Mouse (Mus musculus) adrenal gland, adult 2 months (tissue): ENCODE results near the gene Grid2. TPM values are rescaled to one million over a fixed set of nuclear protein-coding genes. Genes with fewer than 3 reads are reported as not detected.

Experiments used
- DNase-seq: peaks from one replicate; pipeline ENCODE4 v3.0.0; 2021
- polyA plus RNA-seq: library from polyadenylated mRNA; depleted of rRNA; stranded (reverse); fragments of >200 nt; gene quantifications from 2 replicates; pipeline ENCODE4 v1.2.3, GENCODE M21; 2012
- total RNA-seq, 2 experiments: library from RNA; stranded (reverse); gene quantifications; 2 replicates each; pipeline ENCODE4 v1.2.3; 2021

Gene Grid2
- total and polyA plus RNA-seq, 3 experiments, result 0.10 TPM; not detected in 2

DNA sequence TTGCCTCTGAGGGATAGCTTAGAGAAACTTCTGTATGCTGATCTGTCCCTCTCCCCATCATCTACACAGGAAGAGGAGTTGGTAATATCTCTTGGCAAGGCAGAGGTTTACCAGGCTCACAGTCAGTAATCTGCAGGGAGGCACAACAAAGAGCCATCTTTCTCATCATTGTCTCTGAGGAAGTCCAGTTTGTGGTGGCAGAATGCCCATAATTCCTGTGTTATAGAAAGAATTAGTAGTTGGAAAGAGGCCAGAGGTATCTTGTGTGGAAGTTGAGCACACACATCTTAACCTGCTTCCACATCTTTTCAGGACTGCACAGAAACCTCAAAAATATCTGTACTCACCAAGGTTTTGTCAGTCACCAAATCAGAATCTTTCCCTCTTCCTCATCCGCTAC is 1071.3 kb downstream of the Grid2 start:
- DNase-seq, result no peak

GRCm38 (mm10) chr6:64327876-64328275 is 1072.2 kb downstream of the Grid2 start:
- no peak for DNase-seq

DNA sequence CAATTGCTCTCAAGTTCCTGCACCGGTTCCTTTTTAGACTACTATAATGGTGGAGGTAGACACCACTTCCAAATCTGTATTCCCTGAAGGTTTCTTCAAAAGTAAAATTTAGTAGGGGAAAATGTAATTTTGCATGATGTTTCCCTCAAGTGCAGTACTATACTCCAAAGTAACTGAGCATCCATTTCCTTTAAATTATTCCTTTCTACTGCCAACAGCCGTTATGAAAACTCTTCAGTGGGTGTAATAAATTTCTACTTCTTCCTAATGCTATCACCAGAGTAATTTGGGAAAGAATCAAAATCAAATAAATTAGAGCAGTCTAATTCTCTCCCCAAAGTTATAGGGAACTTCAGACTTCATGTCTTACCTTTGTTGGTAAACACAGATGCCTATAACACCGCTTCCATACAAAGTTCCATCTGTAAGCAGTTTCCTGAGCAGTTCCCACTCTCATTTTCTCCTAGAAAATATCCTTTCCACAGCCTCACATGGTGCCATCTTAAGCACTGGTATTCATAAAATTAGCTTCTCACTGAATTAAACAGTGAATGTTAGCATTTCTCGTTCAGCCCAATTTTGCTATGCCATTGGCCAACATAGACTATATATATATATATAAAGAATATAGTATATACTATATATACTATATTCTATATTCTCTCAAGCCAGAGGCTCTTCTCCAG is 1142.9 kb downstream of the Grid2 start:
- no peak for DNase-seq

- DNase-seq, result no peak
These were observed 1172.0 kb downstream of the Grid2 start for GRCm38 (mm10) chr6:64427658-64428057.

- no peak for DNase-seq
These were observed 1173.2 kb downstream of the Grid2 start for GRCm38 (mm10) chr6:64428898-64429297.

DNA sequence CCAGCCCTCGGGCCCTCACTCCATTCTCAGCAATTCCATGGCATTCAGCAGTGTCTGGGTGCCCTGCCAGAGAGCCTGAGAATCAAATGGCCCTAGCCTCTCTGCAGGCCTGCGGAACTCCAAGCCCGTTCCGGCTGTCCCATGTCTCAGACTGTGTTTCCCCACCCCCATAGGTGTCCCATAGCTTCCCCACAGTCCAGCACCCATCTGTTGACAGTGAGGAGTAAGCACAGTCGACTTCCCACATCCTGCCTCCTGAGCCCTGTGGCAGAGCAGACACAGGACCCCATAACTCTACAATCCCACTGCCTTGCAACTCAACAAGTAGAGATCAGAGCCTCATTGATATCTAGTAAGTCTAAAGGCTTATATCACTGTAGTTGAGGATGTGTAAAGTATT is 1192.5 kb downstream of the Grid2 start:
- DNase-seq, result no peak

DNA sequence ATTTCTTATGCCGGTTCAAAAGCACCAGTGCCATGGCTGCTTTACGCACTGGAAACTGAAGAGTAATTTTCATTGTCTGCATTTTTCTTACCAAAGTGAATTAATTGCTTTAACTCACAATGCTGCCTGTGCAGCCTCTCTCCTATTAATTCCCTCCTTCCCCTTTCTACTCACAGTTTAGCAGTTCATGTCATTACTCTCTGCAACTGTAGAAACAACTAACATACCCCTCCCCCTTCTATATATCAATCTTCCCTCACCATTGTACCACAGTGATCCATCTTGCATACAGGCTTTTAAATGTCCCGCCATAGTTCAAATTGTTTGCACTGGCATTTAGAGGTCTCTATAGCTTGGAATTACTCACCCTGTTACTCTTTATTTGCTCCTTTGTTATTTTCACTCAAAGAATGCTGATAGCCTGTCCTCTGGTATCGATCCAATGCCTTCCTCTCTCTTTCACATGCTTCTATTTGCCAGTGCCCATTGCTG is 1193.2 kb downstream of the Grid2 start:
- no peak for DNase-seq

DNA sequence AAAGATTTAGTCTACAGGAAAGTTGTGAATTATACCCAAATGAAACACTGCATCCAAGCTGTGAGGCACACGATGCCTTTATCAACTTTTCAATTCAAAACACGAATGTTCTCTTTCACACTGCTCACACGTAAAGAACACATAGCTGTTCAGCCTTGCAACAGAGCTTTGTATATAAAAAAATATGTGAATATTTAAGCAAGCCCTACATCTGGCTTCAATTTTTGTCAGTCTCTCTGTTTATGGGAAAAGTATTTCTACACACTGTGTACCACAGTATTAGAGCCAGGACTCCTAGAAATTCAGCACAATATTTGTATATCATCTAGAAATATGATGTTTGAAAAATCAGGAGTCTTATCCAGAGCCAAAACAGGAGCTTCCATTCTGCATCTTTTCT is 1195.1 kb downstream of the Grid2 start:
- no peak for DNase-seq

DNA sequence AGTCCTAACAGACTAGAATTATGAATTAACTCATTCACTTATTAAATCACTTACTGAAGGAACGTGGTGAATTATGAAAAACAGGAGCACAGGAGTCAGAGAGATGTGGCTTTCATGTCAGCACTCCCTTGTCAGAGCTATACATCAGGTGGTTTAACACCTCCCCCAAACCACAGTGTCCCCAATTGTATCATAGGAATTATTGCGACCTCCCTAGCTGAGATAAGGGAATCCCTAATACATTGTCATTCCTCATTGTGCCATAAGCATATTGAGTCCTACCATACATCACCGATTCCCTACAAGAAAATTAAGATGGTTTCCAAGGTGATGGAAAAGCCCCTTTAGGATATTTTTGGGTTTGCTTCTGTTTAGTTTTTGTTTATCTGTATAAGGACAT is 1224.2 kb downstream of the Grid2 start:
- no peak for DNase-seq

GRCm38 (mm10) chr6:64480592-64480991 is 1224.9 kb downstream of the Grid2 start:
- no peak for DNase-seq

- DNase-seq, result no peak
These were observed 1234.8 kb downstream of the Grid2 start for GRCm38 (mm10) chr6:64490313-64491067.

DNA sequence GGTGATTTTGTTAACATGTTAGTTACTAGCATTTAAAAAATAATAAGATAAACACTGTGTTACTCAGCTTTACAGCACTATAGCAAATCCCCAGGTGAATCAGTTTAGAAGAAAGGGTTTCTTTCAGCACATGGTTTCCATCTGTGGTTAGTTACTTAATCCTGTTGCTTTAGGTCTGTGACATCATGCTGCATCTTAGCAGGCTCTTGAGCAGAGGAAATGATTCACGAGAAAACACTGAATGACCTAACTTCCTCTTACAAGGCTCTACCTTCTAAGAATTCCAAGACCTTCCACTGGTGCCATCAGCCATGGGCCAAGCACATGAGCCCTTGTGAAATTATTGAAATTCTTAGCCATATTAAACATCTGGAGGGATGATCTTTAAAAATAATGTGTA is 1248.7 kb downstream of the Grid2 start:
- no peak for DNase-seq

DNA sequence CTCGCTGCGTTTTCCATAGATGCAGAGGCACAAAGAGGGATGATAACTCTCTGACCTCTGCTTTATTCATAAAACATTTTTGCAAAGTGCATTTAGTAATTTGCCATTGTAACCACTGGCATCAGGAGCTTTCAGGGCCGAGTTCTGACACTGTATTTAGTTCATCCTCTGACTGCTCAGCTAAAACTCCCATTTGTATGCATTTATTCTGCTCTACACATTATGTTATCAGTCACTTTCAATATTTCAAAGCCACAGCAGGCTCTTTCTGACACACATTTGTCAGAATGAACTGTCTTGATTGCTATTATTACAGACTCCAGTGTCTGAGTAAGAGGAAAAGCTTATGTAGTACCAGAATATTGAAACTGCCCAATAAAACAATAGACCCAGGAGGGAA is 1286.5 kb downstream of the Grid2 start:
- DNase-seq, result no peak

DNA sequence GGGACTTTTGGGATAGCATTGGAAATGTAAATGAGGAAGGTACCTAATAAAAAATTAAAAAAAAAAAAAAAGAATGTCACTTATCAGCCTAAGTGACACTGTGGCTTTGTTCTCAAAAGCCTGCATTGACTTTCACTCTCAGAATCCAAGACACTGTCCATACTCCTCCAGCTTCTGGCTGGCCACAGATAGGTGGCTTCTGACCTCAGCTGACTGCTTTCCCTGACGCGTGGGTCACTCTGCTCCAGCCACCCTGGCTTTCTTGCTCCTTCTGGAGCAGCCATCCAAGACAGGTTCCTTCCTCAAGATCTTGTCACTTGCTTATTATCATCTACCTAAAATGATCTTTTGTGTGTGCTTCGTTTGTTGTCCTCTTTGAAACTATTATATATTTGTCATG is 1298.0 kb downstream of the Grid2 start:
- no peak for DNase-seq

DNA sequence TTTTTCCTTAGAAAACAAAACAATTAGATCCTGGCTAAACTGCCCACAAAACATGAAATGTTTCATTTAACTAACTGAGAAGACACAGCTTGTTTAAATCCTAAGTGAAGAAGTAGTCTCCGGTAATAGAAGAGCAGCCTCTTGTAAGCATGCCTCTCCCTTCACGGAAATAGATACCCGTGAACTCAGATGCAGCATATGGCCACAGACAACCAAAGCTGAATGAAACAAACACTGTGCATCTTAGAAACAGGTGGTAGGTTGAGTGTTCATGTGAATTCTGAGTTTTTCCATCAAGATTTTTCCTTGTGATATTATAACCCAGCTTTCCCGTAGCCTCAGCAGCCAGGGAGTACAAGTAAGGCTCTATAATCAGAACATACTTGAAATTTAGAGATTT is 1299.5 kb downstream of the Grid2 start:
- DNase-seq, result no peak

DNA sequence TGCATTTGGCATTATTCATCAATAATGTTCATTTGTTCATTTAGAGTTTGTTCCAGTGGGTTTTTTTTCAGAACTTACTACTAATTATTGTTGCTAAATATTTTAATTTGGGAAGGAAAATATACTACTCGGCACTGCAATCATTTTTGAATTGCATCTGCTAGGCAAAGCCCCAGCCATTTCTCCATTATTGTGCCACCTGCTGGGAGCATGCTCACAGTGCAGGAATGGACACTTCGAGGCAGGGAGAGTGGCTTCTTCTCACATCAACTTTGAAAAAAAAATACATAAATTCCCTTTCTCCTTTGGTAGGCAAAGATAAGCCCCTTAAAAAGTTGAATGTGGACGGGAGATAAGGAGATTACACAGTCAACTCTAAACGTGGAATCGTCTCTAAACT is 1312.9 kb downstream of the Grid2 start:
- peak; percentile 7 for DNase-seq

GRCm38 (mm10) chr6:64581338-64581737 is 1325.7 kb downstream of the Grid2 start:
- no peak for DNase-seq

DNA sequence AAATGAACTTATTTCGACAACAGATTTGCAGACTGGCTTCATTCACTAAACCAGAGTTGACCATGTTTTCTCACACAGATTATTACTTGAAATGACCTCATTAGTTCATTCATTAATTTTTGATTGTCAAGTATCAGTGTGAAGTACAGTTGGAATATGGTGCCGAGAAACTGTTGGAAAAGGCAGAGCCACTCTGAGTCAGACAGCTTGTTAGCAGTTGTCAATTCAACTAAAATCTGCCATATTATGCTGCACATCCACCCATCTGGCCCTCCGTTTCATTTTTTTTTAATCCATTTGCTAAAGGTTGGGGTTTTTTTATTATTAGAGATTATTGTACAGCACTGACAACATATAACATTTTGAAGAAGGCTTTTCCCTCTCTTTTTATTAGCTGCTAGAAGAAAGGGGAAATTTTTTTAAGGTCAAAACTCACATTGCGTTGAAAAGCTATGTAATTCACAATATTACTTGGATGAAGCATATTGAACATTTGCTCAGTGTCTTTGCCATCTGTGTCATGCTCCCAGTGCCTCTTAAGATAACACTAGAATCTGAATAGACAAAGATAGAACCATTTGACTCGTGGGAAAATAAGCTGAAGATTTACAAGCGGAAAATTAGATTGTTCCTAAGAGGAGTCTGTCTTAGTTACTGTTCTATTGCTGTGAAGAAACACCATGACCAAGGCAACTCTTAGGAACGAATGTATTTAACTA is 1333.0 kb downstream of the Grid2 start:
- DNase-seq, result no peak

- no peak for DNase-seq
These were observed 1340.6 kb downstream of the Grid2 start for GRCm38 (mm10) chr6:64596261-64596660.

GRCm38 (mm10) chr6:64596835-64597234 is 1341.2 kb downstream of the Grid2 start:
- no peak for DNase-seq

- DNase-seq, result no peak
These were observed 1342.5 kb downstream of the Grid2 start for GRCm38 (mm10) chr6:64598144-64598561.

DNA sequence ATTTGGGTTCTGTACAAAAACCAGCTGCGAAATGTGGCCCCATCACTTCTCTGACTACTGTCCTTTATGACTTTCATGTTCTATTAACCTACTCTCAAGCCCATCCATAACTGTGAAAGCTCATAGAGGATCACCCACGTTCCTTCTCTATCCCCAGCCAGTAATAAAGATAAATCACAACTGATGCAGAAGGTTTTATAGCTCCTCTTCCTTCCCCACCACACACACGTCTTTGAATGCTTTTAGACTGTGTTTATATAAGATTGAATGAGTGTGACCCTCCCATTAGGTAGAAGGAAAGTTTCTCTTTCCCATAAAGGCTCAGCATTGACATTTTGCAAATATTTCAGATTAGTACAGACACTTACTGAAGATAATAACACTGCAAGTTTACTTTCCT is 1350.1 kb downstream of the Grid2 start:
- no peak for DNase-seq

- DNase-seq, result no peak
These were observed 1351.4 kb downstream of the Grid2 start for GRCm38 (mm10) chr6:64607041-64607440.
